Mouse (Mus musculus): ENCODE measurements around the gene Kcnip1.

DNA sequence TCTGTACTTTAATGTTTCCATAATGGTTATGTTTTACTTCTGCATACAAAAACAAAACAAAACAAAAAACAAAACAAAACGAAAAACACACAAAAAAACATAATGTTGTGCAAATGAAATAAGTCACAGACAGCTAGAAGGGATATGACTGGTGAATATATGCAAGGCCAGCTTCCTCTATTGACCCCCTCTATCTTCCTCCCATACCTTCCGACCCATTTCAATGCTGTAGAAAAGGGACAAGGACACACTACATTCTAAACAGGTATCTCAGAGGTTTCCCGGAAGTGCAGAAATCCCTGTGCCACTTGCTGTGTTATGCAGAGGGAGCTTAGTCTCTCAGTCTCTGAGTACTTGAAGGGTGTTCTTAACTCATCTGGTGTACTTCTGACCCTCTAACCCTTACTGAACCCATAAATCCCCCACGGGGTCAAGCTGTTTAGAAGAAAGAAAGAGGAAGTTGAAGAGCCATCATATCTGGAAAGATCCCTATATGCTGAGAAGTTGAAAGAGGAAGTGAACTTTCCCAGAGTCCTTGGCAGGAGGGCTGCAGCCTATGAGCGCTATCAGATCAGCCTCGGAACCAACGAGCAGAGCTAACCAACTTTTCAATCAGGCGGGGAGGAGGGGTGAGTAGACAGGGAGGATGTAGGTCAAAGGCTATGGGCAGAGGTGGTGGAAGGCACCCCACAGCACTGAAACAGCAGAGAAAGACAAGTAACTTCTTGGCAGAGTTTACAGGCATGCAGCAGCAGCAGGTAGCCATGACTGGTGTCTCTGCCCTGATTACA lies 38.3 kb upstream of the Kcnip1 start:
- TF ChIP-seq CTCF (IDR thresholded peaks at IDR 0.05; ENCODE audit: borderline replicate concordance, control insufficient read depth, extremely low read depth, insufficient read depth, low read length, poor library complexity) (no peak), POLR2A (IDR thresholded peaks at IDR 0.05; ENCODE audit: control insufficient read depth, extremely low read depth, insufficient read depth, low read length, poor library complexity) (no peak)
